Mouse (Mus musculus): ENCODE measurements around the gene Itgam. TPM values are rescaled to one million over a fixed set of nuclear protein-coding genes. Genes with fewer than 3 reads are reported as not detected.
"Not testable (repeated sequence)": the region's sequence is repeated elsewhere in the genome, so short reads cannot be mapped to it uniquely, and the experiment has no call there.

The Itgam gene
- polyA plus RNA-seq (2014; fragmentation: Nextera tagmentation; extraction: Ambion mirVana), result 0.39 and 0.91 TPM in 2 replicates

GRCm38 (mm10) chr7:128062456-128062855, at the start of gene Itgam, which contains the start of gene Gm49368:
Itgam (plus strand) TSS chr7:128062640.
Gm49368 (plus strand) TSS chr7:128062683.
- Histone ChIP-seq H3K27me3 (ENCODE audit: control insufficient read depth, insufficient read depth, low read length) (no peaks in the 10 kb centered on the region), H3K4me2 (ENCODE audit: low read depth, low read length) (no peak within 1 kb of the TSS), H3K27ac (replicated peaks; ENCODE audit: low read depth, low read length) (no peak within 1 kb of the TSS), H3K9me3 (replicated peaks; ENCODE audit: control insufficient read depth, low read length) (no peaks in the 10 kb centered on the region), H3K4me1 (ENCODE audit: control insufficient read depth, insufficient read depth, low read length) (no peaks in the 10 kb centered on the region), H3K9ac (replicated peaks; ENCODE audit: low read length) (no peak within 1 kb of the TSS), H3K4me3 (ENCODE audit: low read depth, low read length) (no peak within 1 kb of the TSS), H3K36me3 (replicated peaks; ENCODE audit: control insufficient read depth, insufficient read depth, low read depth, low read length) (no peaks in the 10 kb centered on the region)
- ATAC-seq (replicated peaks; ENCODE audit: insufficient number of reproducible peaks, low FRiP score, low TSS enrichment, low read depth) (no peak), DNase-seq (ENCODE audit: low spot score) (no peak)
- 93% methylated on average over 7 of the region's 7 CpGs for WGBS

- 92% methylated on average over 13 of the region's 13 CpGs for WGBS
- no peak for DNase-seq (ENCODE audit: low spot score)
- no peaks in the 10 kb centered on the region for H3K9me3 ChIP-seq (replicated peaks; ENCODE audit: control insufficient read depth, low read length)
- no peak overlapping the region for H3K9ac ChIP-seq (replicated peaks; ENCODE audit: low read length)
- no peak for ATAC-seq (replicated peaks; ENCODE audit: insufficient number of reproducible peaks, low FRiP score, low TSS enrichment, low read depth)
- no peaks in the 10 kb centered on the region for H3K27me3 ChIP-seq (ENCODE audit: control insufficient read depth, insufficient read depth, low read length)
- H3K4me2 ChIP-seq (ENCODE audit: low read depth, low read length), result no peak overlapping the region
- no peak overlapping the region for H3K27ac ChIP-seq (replicated peaks; ENCODE audit: low read depth, low read length)
- H3K4me3 ChIP-seq (ENCODE audit: low read depth, low read length), result no peak overlapping the region
- no peaks in the 10 kb centered on the region for H3K36me3 ChIP-seq (replicated peaks; ENCODE audit: control insufficient read depth, insufficient read depth, low read depth, low read length)
- no peaks in the 10 kb centered on the region for H3K4me1 ChIP-seq (ENCODE audit: control insufficient read depth, insufficient read depth, low read length)
These were observed 49.3 kb upstream of the Itgam start for GRCm38 (mm10) chr7:128013116-128013515.

GRCm38 (mm10) chr7:128016134-128016533, 46.3 kb upstream of the Itgam start:
- H3K27me3 ChIP-seq (ENCODE audit: control insufficient read depth, insufficient read depth, low read length); DNase-seq (ENCODE audit: low spot score); H3K36me3 ChIP-seq (replicated peaks; ENCODE audit: control insufficient read depth, insufficient read depth, low read depth, low read length); H3K4me2 ChIP-seq (ENCODE audit: low read depth, low read length); H3K27ac ChIP-seq (replicated peaks; ENCODE audit: low read depth, low read length); ATAC-seq (replicated peaks; ENCODE audit: insufficient number of reproducible peaks, low FRiP score, low TSS enrichment, low read depth); H3K9ac ChIP-seq (replicated peaks; ENCODE audit: low read length); H3K4me1 ChIP-seq (ENCODE audit: control insufficient read depth, insufficient read depth, low read length); H3K9me3 ChIP-seq (replicated peaks; ENCODE audit: control insufficient read depth, low read length); H3K4me3 ChIP-seq (ENCODE audit: low read depth, low read length): not testable (repeated sequence)
- 88% methylated on average over 5 of the region's 5 CpGs for WGBS

- WGBS, result 83% methylated on average over 6 of the region's 6 CpGs
- no peaks in the 10 kb centered on the region for H3K27me3 ChIP-seq (ENCODE audit: control insufficient read depth, insufficient read depth, low read length)
- no peak overlapping the region for H3K27ac ChIP-seq (replicated peaks; ENCODE audit: low read depth, low read length)
- no peak overlapping the region for H3K9ac ChIP-seq (replicated peaks; ENCODE audit: low read length)
- no peaks in the 10 kb centered on the region for H3K4me1 ChIP-seq (ENCODE audit: control insufficient read depth, insufficient read depth, low read length)
- no peaks in the 10 kb centered on the region for H3K36me3 ChIP-seq (replicated peaks; ENCODE audit: control insufficient read depth, insufficient read depth, low read depth, low read length)
- no peak overlapping the region for H3K4me2 ChIP-seq (ENCODE audit: low read depth, low read length)
- H3K9me3 ChIP-seq (replicated peaks; ENCODE audit: control insufficient read depth, low read length), result no peaks in the 10 kb centered on the region
- ATAC-seq (replicated peaks; ENCODE audit: insufficient number of reproducible peaks, low FRiP score, low TSS enrichment, low read depth) (no peak), DNase-seq (ENCODE audit: low spot score) (no peak)
- H3K4me3 ChIP-seq (ENCODE audit: low read depth, low read length), result no peak overlapping the region
These were observed 45.8 kb upstream of the Itgam start for GRCm38 (mm10) chr7:128016650-128017049.

- no peaks in the 10 kb centered on the region for H3K27me3 ChIP-seq (ENCODE audit: control insufficient read depth, insufficient read depth, low read length)
- no peak overlapping the region for H3K9ac ChIP-seq (replicated peaks; ENCODE audit: low read length)
- no peak overlapping the region for H3K4me3 ChIP-seq (ENCODE audit: low read depth, low read length)
- H3K4me1 ChIP-seq (ENCODE audit: control insufficient read depth, insufficient read depth, low read length), result no peaks in the 10 kb centered on the region
- ATAC-seq (replicated peaks; ENCODE audit: insufficient number of reproducible peaks, low FRiP score, low TSS enrichment, low read depth), result no peak
- WGBS, result 86% methylated on average over 3 of the region's 3 CpGs
- no peak overlapping the region for H3K27ac ChIP-seq (replicated peaks; ENCODE audit: low read depth, low read length)
- no peak for DNase-seq (ENCODE audit: low spot score)
- no peak overlapping the region for H3K4me2 ChIP-seq (ENCODE audit: low read depth, low read length)
- H3K9me3 ChIP-seq (replicated peaks; ENCODE audit: control insufficient read depth, low read length), result no peaks in the 10 kb centered on the region
- no peaks in the 10 kb centered on the region for H3K36me3 ChIP-seq (replicated peaks; ENCODE audit: control insufficient read depth, insufficient read depth, low read depth, low read length)
These were observed 44.2 kb upstream of the Itgam start for GRCm38 (mm10) chr7:128018275-128018674.

- no peak overlapping the region for H3K4me3 ChIP-seq (ENCODE audit: low read depth, low read length)
- no peaks in the 10 kb centered on the region for H3K27me3 ChIP-seq (ENCODE audit: control insufficient read depth, insufficient read depth, low read length)
- H3K4me1 ChIP-seq (ENCODE audit: control insufficient read depth, insufficient read depth, low read length), result no peaks in the 10 kb centered on the region
- 79% methylated on average over 2 of the region's 2 CpGs for WGBS
- no peak overlapping the region for H3K4me2 ChIP-seq (ENCODE audit: low read depth, low read length)
- H3K9ac ChIP-seq (replicated peaks; ENCODE audit: low read length), result no peak overlapping the region
- H3K27ac ChIP-seq (replicated peaks; ENCODE audit: low read depth, low read length), result no peak overlapping the region
- no peaks in the 10 kb centered on the region for H3K9me3 ChIP-seq (replicated peaks; ENCODE audit: control insufficient read depth, low read length)
- DNase-seq (ENCODE audit: low spot score) (no peak), ATAC-seq (replicated peaks; ENCODE audit: insufficient number of reproducible peaks, low FRiP score, low TSS enrichment, low read depth) (no peak)
- no peaks in the 10 kb centered on the region for H3K36me3 ChIP-seq (replicated peaks; ENCODE audit: control insufficient read depth, insufficient read depth, low read depth, low read length)
These were observed 43.3 kb upstream of the Itgam start for GRCm38 (mm10) chr7:128019187-128019586.

- DNase-seq (ENCODE audit: low spot score) (peak; percentile 27), ATAC-seq (replicated peaks; ENCODE audit: insufficient number of reproducible peaks, low FRiP score, low TSS enrichment, low read depth) (no peak)
- Histone ChIP-seq H3K4me2 (ENCODE audit: low read depth, low read length) (no peak overlapping the region), H3K9me3 (replicated peaks; ENCODE audit: control insufficient read depth, low read length) (no peaks in the 10 kb centered on the region), H3K4me1 (ENCODE audit: control insufficient read depth, insufficient read depth, low read length) (no peaks in the 10 kb centered on the region), H3K4me3 (ENCODE audit: low read depth, low read length) (no peak overlapping the region), H3K27me3 (ENCODE audit: control insufficient read depth, insufficient read depth, low read length) (no peaks in the 10 kb centered on the region), H3K9ac (replicated peaks; ENCODE audit: low read length) (no peak overlapping the region), H3K27ac (replicated peaks; ENCODE audit: low read depth, low read length) (no peak overlapping the region), H3K36me3 (replicated peaks; ENCODE audit: control insufficient read depth, insufficient read depth, low read depth, low read length) (no peaks in the 10 kb centered on the region)
- 59% methylated on average over 8 of the region's 8 CpGs for WGBS
These were observed 39.5 kb upstream of the Itgam start for GRCm38 (mm10) chr7:128022974-128023373.

- Histone ChIP-seq H3K27ac (replicated peaks; ENCODE audit: low read depth, low read length) (no peak overlapping the region), H3K4me3 (ENCODE audit: low read depth, low read length) (no peak overlapping the region), H3K4me2 (ENCODE audit: low read depth, low read length) (no peak overlapping the region), H3K27me3 (ENCODE audit: control insufficient read depth, insufficient read depth, low read length) (no peaks in the 10 kb centered on the region), H3K9me3 (replicated peaks; ENCODE audit: control insufficient read depth, low read length) (no peaks in the 10 kb centered on the region), H3K4me1 (ENCODE audit: control insufficient read depth, insufficient read depth, low read length) (no peaks in the 10 kb centered on the region), H3K36me3 (replicated peaks; ENCODE audit: control insufficient read depth, insufficient read depth, low read depth, low read length) (no peaks in the 10 kb centered on the region), H3K9ac (replicated peaks; ENCODE audit: low read length) (no peak overlapping the region)
- 94% methylated on average over 4 of the region's 4 CpGs for WGBS
- ATAC-seq (replicated peaks; ENCODE audit: insufficient number of reproducible peaks, low FRiP score, low TSS enrichment, low read depth) (no peak), DNase-seq (ENCODE audit: low spot score) (no peak)
These were observed 38.9 kb upstream of the Itgam start for GRCm38 (mm10) chr7:128023565-128023964.
